Mouse (Mus musculus) gastrocnemius, adult 2 months (tissue): ENCODE measurements around the gene Abcc6. TPM values are rescaled to one million over a fixed set of nuclear protein-coding genes. Genes with fewer than 3 reads are reported as not detected.
A peak's percentile ranks its signal among the peaks of the same experiment; 100 is the strongest.

Experiments
- DNase-seq: peaks from one replicate; pipeline ENCODE4 v3.0.0; 2022
- H3K27ac ChIP-seq: fragments of 200-600 bp; 2 replicates; pipeline ENCODE4 v1.8.1; 2022; ENCODE audit warnings: mild to moderate bottlenecking
- H3K4me3 ChIP-seq: fragments of 200-600 bp; 2 replicates; pipeline ENCODE4 v1.8.1; 2022; ENCODE audit warnings: mild to moderate bottlenecking, moderate library complexity
- CTCF ChIP-seq: fragments of 200-600 bp; IDR thresholded peaks from 2 replicates; pipeline ENCODE4 v1.8.1; 2022; ENCODE audit warnings: antibody characterized with exemption, mild to moderate bottlenecking, moderate library complexity
- intact Hi-C: fragments of 180-260 bp; cut with DNase I; formaldehyde crosslinking; loops from one replicate; pipeline ENCODE4 v1.15.1; 2025
- total RNA-seq, 2 experiments: library from RNA; stranded (reverse); gene quantifications; 2 replicates each; pipeline ENCODE4 v1.2.3; 2021

The Abcc6 gene
- total RNA-seq, 2 experiments from 2014 or later: 0.20 TPM; not detected in 1

GRCm38 (mm10) chr7:46039873-46040272 is 9.8 kb upstream of the Abcc6 start:
- Histone ChIP-seq H3K4me3 (no peak overlapping the region), H3K27ac (no peak overlapping the region)
- TF ChIP-seq CTCF: no peak
- DNase-seq: no peak
- intact Hi-C loops: no loop called here

DNA sequence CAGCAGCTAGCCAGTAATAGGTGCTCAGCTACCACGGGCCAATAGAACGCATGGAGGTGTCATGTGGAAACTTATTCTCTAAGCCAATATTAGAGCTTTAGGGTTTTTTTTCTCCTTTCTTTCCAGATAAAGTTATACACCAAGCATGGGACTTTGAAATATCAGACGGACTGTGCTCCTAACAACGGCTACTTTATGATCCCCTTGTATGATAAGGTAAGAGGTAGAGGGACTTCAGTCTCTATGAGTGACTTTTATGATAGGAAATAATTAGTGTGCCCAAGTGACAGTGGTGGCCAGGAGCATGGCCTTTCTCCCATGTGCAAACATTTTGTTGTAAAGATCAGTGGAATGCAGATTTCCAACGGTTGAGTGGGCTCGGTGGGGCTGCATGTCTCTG is 7.3 kb upstream of the Abcc6 start:
- intact Hi-C loops: no loop called here
- no peak for DNase-seq
- Histone ChIP-seq H3K4me3 (no peak overlapping the region), H3K27ac (no peak overlapping the region)
- no peak for TF ChIP-seq CTCF

DNA sequence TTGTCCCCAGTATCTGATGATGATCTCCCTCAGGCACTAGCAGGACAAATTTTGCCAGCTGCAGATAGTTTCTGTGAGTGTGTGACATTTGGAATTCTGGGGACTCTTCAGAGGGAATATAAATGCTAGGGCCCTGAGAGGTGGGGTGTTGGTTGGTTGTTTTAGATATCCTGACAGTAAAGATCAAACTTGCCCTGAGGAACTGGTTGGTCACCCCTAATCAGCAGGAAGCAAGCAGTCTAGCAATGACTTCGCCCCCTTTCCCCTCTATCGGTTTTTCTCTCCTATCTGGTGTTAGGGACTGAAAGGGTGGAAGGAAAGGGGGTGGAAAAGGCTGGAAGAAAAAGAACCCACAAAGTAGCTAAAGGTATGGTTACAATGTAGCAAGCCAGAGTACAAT is 5.4 kb upstream of the Abcc6 start:
- no peak overlapping the region for H3K4me3 ChIP-seq
- H3K27ac ChIP-seq: no peak overlapping the region
- no peak for DNase-seq
- intact Hi-C loops: no loop called here
- TF ChIP-seq CTCF: no peak

DNA sequence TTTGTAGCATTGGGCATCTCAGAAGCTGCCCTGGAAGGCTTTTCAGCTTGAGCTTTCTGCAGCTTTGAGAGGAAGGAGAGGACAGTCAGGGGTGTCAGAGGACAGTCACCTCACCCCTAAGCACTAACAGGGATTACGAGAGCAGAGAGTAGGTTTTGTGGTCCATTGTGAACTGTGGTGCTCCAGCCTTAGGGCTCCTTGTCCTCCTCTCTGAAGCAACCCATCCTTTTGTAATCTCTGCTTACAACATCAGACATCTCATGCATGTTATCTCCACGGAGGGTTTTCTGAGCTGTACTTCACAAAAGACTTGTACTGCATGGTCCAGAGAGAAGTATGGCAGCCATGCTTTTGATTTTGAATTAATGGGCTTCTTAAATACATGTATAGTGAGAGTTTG is 4.9 kb upstream of the Abcc6 start:
- no peak for DNase-seq
- Histone ChIP-seq H3K4me3 (no peak overlapping the region; the same call in 1 of the 2 replicates), H3K27ac (no peak overlapping the region)
- intact Hi-C loops: no loop called here
- no peak for TF ChIP-seq CTCF

DNA sequence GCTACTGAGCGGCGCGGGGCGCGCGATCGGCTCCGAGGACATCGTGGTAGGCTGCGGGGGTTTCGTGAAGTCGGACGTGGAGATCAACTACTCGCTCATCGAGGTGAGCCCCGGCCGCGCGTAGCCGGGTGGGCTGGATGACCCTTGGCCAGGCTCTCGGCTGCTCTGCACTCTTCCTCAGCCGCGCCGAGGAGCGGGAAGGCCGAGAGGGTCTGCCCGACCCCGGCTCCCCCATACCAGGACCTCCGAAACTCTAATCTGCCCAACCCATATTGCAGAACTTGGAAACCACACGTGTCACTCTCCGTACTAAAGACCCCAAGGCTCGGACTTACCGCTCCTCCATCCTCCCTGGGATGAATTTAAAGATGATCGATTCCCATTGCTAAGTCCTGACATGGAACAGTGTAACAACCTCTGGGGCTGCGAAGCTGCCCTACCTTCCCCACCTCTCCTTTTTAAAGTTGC is 3.8 kb upstream of the Abcc6 start:
- intact Hi-C loops: no loop called here

GRCm38 (mm10) chr7:46033109-46033869 is 3.2 kb upstream of the Abcc6 start, which contains the start of gene Nomo1:
TSS of gene Nomo1 (plus strand) at chr7:46033698.
- Histone ChIP-seq H3K4me3 (peak within 1 kb of the TSS; percentile 99), H3K27ac (peak within 1 kb of the TSS; percentile 87)
- intact Hi-C loops: no loop called here
- peak; percentile 98 for DNase-seq
- TF ChIP-seq CTCF: peak; percentile 94

More for the DNA sequence above, 3.8 kb upstream of the Abcc6 start:
- H3K27ac ChIP-seq: peak overlapping the region; percentile 87
- no peak for DNase-seq
- H3K4me3 ChIP-seq: peak overlapping the region; percentile 99
- no peak for TF ChIP-seq CTCF

GRCm38 (mm10) chr7:46031075-46031474 is 973 bp upstream of the Abcc6 start:
- intact Hi-C loops: no loop called here
- H3K27ac ChIP-seq: no peak overlapping the region
- no peak for DNase-seq
- TF ChIP-seq CTCF: no peak
- no peak overlapping the region for H3K4me3 ChIP-seq

DNA sequence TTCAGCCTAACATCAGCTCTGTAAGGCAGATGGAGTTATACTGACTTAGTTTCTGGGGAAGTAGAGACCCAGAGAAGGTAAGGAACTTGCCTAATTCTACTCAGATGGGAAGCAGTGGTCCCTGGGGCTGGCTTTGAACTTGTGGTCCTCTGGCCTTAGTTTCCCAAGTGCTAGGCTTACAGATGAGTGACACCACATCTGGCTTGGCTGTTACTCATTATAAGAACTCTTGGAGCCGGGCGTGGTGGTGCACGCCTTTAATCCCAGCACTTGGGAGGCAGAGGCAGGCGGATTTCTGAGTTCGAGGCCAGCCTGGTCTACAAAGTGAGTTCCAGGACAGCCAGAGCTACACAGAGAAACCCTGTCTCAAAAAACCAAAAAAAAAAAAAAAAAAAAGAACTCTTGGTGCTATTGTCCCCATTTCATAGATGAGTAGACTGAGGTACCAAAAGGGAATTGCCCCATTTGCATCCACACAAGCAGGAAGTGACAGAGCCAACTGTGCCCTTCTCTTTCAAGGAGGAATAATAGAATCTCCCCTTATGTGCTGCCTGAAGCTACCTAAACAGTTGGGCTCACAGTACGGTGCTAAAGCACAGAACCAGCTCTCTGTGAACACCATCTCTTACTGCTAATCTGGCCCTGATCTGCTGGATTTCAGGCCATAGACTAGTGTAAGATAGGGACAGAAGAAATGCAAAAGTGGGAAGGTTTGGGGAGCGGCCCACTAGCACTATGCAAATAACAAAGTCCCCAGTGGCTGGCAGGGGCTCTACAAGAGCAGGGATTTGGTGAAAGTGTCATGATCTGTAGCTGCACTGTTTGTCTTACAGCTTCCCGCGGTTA is 580 bp downstream of the Abcc6 start:
- intact Hi-C loops: no loop called here
- DNase-seq: no peak
- H3K4me3 ChIP-seq: no peak overlapping the region
- no peak for TF ChIP-seq CTCF
- H3K27ac ChIP-seq: no peak overlapping the region

GRCm38 (mm10) chr7:46028681-46029080 is 1.4 kb downstream of the Abcc6 start:
- no peak for DNase-seq
- no peak for TF ChIP-seq CTCF
- intact Hi-C loops: no loop called here
- no peak overlapping the region for H3K4me3 ChIP-seq
- no peak overlapping the region for H3K27ac ChIP-seq

GRCm38 (mm10) chr7:46025436-46025835 is 4.7 kb downstream of the Abcc6 start:
- DNase-seq: no peak
- Histone ChIP-seq H3K4me3 (no peak overlapping the region), H3K27ac (no peak overlapping the region)
- no peak for TF ChIP-seq CTCF
- intact Hi-C loops: no loop called here

DNA sequence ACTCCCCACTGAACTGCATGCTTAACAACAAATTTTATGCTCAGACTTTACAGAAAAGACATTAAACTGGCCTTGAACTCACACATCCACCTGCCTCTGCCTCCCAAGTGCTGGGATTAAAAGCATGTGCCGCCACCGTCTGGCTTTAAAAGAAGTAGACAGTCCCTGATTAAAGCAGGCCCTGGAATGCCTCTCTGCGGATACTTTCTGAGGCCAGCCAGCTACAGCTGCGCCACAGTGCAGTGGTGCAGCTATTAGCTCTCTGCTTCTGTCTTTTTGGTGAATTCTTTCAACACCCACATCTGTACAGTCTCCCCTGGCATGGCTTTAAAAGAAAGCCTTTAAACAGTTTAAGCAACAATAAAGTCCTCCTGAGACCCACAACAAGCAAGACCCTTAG is 8.2 kb downstream of the Abcc6 start:
- no peak for DNase-seq
- TF ChIP-seq CTCF: no peak
- no peak overlapping the region for H3K4me3 ChIP-seq
- no peak overlapping the region for H3K27ac ChIP-seq
- intact Hi-C loops: no loop called here

DNA sequence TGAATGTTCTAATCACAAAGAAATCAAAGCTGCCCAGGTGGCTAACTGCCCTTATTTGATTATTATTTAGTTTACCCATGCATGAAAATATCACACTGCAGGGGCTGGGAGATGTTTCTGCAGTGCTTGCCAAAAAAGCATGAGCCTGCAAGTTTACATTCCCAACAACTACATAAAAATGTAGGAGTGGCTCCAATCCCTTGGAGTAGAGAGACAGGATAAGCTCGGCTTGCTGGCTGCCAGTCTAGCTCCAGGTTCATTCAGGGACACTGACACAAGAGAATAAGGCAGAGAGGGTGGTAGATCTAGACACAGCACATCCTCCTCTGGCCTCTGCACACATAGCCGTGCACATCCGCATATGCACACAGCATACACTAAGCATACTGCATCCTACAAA is 10.5 kb downstream of the Abcc6 start:
- no peak for DNase-seq
- intact Hi-C loops: no loop called here
- no peak for TF ChIP-seq CTCF
- Histone ChIP-seq H3K4me3 (no peak overlapping the region), H3K27ac (no peak overlapping the region)
